Mouse (Mus musculus): Measurements from ENCODE around the gene Hist1h1d. TPM values are rescaled to one million over a fixed set of nuclear protein-coding genes. Genes with fewer than 3 reads are reported as not detected.

Gene Hist1h1d
- polyA plus RNA-seq, 1 experiment from 2014 or later = 0.52 TPM

GRCm38 (mm10) chr13:23609844-23610243 lies 56.8 kb downstream of the Hist1h1d start:
- Histone ChIP-seq H3K27ac (no peak overlapping the region), H3K27me3 (no peaks in the 10 kb centered on the region), H3K4me2 (no peak overlapping the region), H3K36me3 (no peaks in the 10 kb centered on the region), H3K4me1 (no peaks in the 10 kb centered on the region), H3K9me3 (no peaks in the 10 kb centered on the region), H3K4me3 (no peak overlapping the region), H3K9ac (no peak overlapping the region)
- no peak for ATAC-seq (ENCODE audit: insufficient number of reproducible peaks, insufficient read depth, low FRiP score, low TSS enrichment, low read depth)

Small RNA genes lying within 50 kb of the gene (microRNA-seq; reads per million reads assigned to microRNA genes)
- gene Gm44297 = not detected
- gene Gm44359 = not detected
- not detected for gene Gm44394
- gene n-TStga1 = 0.55 reads per million

Other genes starting within 250 kb of the Hist1h1d start
- 60.5 and 63.8 TPM in 2 replicates for gene Zfp322a, start 184.1 kb upstream of the Hist1h1d start, polyA plus RNA-seq (2015; fragmentation: Nextera tagmentation; extraction: Ambion mirVana)
- gene Abt1, start 129.4 kb upstream of the Hist1h1d start, polyA plus RNA-seq (2015; fragmentation: Nextera tagmentation; extraction: Ambion mirVana) = 13.1 and 14.6 TPM in 2 replicates
- gene Btn1a1, start 87.4 kb upstream of the Hist1h1d start, polyA plus RNA-seq (2015; fragmentation: Nextera tagmentation; extraction: Ambion mirVana) = not detected in 2 replicates
- gene Btn2a2, start 64.4 kb upstream of the Hist1h1d start, polyA plus RNA-seq (2015; fragmentation: Nextera tagmentation; extraction: Ambion mirVana) = 1.5 and 1.7 TPM in 2 replicates
- 7.3 and 7.9 TPM in 2 replicates for gene Hist1h4h, start 22.2 kb upstream of the Hist1h1d start, polyA plus RNA-seq (2015; fragmentation: Nextera tagmentation; extraction: Ambion mirVana)
- gene Hist1h2af, start 19.4 kb upstream of the Hist1h1d start, polyA plus RNA-seq (2015; fragmentation: Nextera tagmentation; extraction: Ambion mirVana) = 6.6 and 13.4 TPM in 2 replicates
- gene Hist1h3g, start 17.8 kb upstream of the Hist1h1d start, polyA plus RNA-seq (2015; fragmentation: Nextera tagmentation; extraction: Ambion mirVana) = 5.3 and 6.7 TPM in 2 replicates
- gene Hist1h2bh, start 9.9 kb upstream of the Hist1h1d start, polyA plus RNA-seq (2015; fragmentation: Nextera tagmentation; extraction: Ambion mirVana) = 0.98 and 1.4 TPM in 2 replicates
- 1.2 and 1.3 TPM in 2 replicates for gene Hist1h3f, start 9.2 kb upstream of the Hist1h1d start, polyA plus RNA-seq (2015; fragmentation: Nextera tagmentation; extraction: Ambion mirVana)
- gene Hist1h4f, start 1.6 kb upstream of the Hist1h1d start, polyA plus RNA-seq (2015; fragmentation: Nextera tagmentation; extraction: Ambion mirVana) = 2.9 TPM in 1 of 2 replicates, not detected in the other
- gene Hist1h3e, start 9.1 kb downstream of the Hist1h1d start, polyA plus RNA-seq (2015; fragmentation: Nextera tagmentation; extraction: Ambion mirVana) = 5.8 and 8.7 TPM in 2 replicates
- gene Hist1h2ae, start 18.0 kb downstream of the Hist1h1d start, polyA plus RNA-seq (2015; fragmentation: Nextera tagmentation; extraction: Ambion mirVana) = 108 and 115 TPM in 2 replicates
- gene Hist1h2bg, start 18.1 kb downstream of the Hist1h1d start, polyA plus RNA-seq (2015; fragmentation: Nextera tagmentation; extraction: Ambion mirVana) = 7.5 and 10.6 TPM in 2 replicates
- 12.2 and 13.4 TPM in 2 replicates for gene Hist1h2bf, start 20.9 kb downstream of the Hist1h1d start, polyA plus RNA-seq (2015; fragmentation: Nextera tagmentation; extraction: Ambion mirVana)
- gene Hist1h2ad, start 21.1 kb downstream of the Hist1h1d start, polyA plus RNA-seq (2015; fragmentation: Nextera tagmentation; extraction: Ambion mirVana) = 1.7 and 3.1 TPM in 2 replicates
- gene Hist1h3d, start 22.5 kb downstream of the Hist1h1d start, polyA plus RNA-seq (2015; fragmentation: Nextera tagmentation; extraction: Ambion mirVana) = 7.6 and 8.4 TPM in 2 replicates
- 141 and 160 TPM in 2 replicates for gene Hist1h4d, start 28.3 kb downstream of the Hist1h1d start, polyA plus RNA-seq (2015; fragmentation: Nextera tagmentation; extraction: Ambion mirVana)
- 3.3 and 4.1 TPM in 2 replicates for gene Hist1h2be, start 67.9 kb downstream of the Hist1h1d start, polyA plus RNA-seq (2015; fragmentation: Nextera tagmentation; extraction: Ambion mirVana)
- 24.8 and 26.3 TPM in 2 replicates for gene Hist1h1e, start 69.3 kb downstream of the Hist1h1d start, polyA plus RNA-seq (2015; fragmentation: Nextera tagmentation; extraction: Ambion mirVana)
- 1.2 and 1.4 TPM in 2 replicates for gene Hist1h2ac, start 130.7 kb downstream of the Hist1h1d start, polyA plus RNA-seq (2015; fragmentation: Nextera tagmentation; extraction: Ambion mirVana)
- gene Hist1h2bc, start 130.9 kb downstream of the Hist1h1d start, polyA plus RNA-seq (2015; fragmentation: Nextera tagmentation; extraction: Ambion mirVana) = 37.5 and 39.3 TPM in 2 replicates
- gene Hist1h1t, start 142.6 kb downstream of the Hist1h1d start, polyA plus RNA-seq (2015; fragmentation: Nextera tagmentation; extraction: Ambion mirVana) = not detected in 2 replicates
- gene Hist1h4c, start 145.2 kb downstream of the Hist1h1d start, polyA plus RNA-seq (2015; fragmentation: Nextera tagmentation; extraction: Ambion mirVana) = 6.3 and 9.0 TPM in 2 replicates
- 5.1 and 6.5 TPM in 2 replicates for gene Hfe, start 157.6 kb downstream of the Hist1h1d start, polyA plus RNA-seq (2015; fragmentation: Nextera tagmentation; extraction: Ambion mirVana)
- gene Hist1h1c, start 185.5 kb downstream of the Hist1h1d start, polyA plus RNA-seq (2015; fragmentation: Nextera tagmentation; extraction: Ambion mirVana) = 25.0 and 28.9 TPM in 2 replicates
- gene Hist1h3c, start 192.3 kb downstream of the Hist1h1d start, polyA plus RNA-seq (2015; fragmentation: Nextera tagmentation; extraction: Ambion mirVana) = 11.3 and 14.4 TPM in 2 replicates
- 3.5 and 4.2 TPM in 2 replicates for gene Hist1h2bb, start 193.5 kb downstream of the Hist1h1d start, polyA plus RNA-seq (2015; fragmentation: Nextera tagmentation; extraction: Ambion mirVana)
- 53.1 and 58.6 TPM in 2 replicates for gene Hist1h2ab, start 197.9 kb downstream of the Hist1h1d start, polyA plus RNA-seq (2015; fragmentation: Nextera tagmentation; extraction: Ambion mirVana)
- gene Hist1h3b, start 199.0 kb downstream of the Hist1h1d start, polyA plus RNA-seq (2015; fragmentation: Nextera tagmentation; extraction: Ambion mirVana) = 15.6 and 18.1 TPM in 2 replicates
- gene Hist1h4b, start 203.8 kb downstream of the Hist1h1d start, polyA plus RNA-seq (2015; fragmentation: Nextera tagmentation; extraction: Ambion mirVana) = 7.6 and 9.2 TPM in 2 replicates
- not detected in 2 replicates for gene Hist1h4a, start 208.0 kb downstream of the Hist1h1d start, polyA plus RNA-seq (2015; fragmentation: Nextera tagmentation; extraction: Ambion mirVana)
- 5.8 and 8.6 TPM in 2 replicates for gene Hist1h3a, start 209.1 kb downstream of the Hist1h1d start, polyA plus RNA-seq (2015; fragmentation: Nextera tagmentation; extraction: Ambion mirVana)
- gene Hist1h1a, start 210.4 kb downstream of the Hist1h1d start, polyA plus RNA-seq (2015; fragmentation: Nextera tagmentation; extraction: Ambion mirVana) = 4.5 and 5.9 TPM in 2 replicates
- not detected in 2 replicates for gene Trim38, start 216.7 kb downstream of the Hist1h1d start, polyA plus RNA-seq (2015; fragmentation: Nextera tagmentation; extraction: Ambion mirVana)